Mouse (Mus musculus) spleen, adult 12 weeks (tissue): ENCODE results near the gene Simc1.

ENCODE experiments used
- DNase-seq: peaks from one replicate; pipeline ENCODE4 v3.0.0; 2022; ENCODE audit warnings: low spot score

Simc1 gene

GRCm38 (mm10) chr13:54548036-54548435 lies 44.5 kb downstream of the Simc1 start:
- DNase-seq: no peak

- no peak for DNase-seq
Observed at GRCm38 (mm10) chr13:54556176-54556575, 52.6 kb downstream of the Simc1 start.

DNA sequence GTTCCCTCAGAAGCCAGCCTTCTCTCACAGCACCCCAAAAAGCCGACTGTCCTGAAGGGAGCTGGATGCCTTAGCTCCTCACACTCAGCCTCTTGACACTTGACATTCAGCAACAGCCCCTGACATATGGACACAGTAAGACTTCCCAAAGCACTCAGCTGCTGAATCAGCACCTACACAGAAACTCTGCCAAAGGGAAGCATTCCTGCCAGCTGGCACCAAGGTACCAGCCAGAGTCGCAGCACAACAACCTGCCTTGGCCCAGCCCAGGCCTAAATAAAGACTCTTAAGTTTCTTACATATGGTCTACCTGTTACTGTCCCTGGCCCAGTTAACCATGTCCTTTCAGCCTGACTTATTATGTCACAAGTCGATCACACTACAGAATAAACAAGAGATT lies 53.2 kb downstream of the Simc1 start:
- no peak for DNase-seq

GRCm38 (mm10) chr13:54557652-54558051 lies 54.1 kb downstream of the Simc1 start:
- no peak for DNase-seq

- no peak for DNase-seq
Observed at GRCm38 (mm10) chr13:54559656-54560055, 56.1 kb downstream of the Simc1 start.

GRCm38 (mm10) chr13:54560608-54561007 lies 57.0 kb downstream of the Simc1 start:
- no peak for DNase-seq

DNA sequence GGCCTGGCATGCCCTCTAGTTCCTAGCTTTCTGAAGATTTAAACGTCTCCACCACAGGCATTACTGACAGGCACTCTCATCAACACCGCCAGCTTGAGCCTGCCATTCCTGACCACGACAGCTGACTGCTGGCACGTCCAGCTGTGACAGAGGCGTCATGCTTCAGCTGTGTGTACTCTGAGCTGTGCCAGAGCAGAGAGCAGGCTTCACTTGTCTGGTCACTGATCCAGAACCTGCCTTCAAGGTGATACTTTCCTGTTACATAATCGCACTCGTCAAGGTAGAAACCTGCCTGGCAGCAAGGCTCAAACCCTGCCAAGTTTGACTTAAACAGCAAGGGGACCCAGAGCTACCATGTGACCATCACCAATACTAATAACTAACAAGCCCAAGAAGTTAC lies 59.0 kb downstream of the Simc1 start:
- no peak for DNase-seq

DNA sequence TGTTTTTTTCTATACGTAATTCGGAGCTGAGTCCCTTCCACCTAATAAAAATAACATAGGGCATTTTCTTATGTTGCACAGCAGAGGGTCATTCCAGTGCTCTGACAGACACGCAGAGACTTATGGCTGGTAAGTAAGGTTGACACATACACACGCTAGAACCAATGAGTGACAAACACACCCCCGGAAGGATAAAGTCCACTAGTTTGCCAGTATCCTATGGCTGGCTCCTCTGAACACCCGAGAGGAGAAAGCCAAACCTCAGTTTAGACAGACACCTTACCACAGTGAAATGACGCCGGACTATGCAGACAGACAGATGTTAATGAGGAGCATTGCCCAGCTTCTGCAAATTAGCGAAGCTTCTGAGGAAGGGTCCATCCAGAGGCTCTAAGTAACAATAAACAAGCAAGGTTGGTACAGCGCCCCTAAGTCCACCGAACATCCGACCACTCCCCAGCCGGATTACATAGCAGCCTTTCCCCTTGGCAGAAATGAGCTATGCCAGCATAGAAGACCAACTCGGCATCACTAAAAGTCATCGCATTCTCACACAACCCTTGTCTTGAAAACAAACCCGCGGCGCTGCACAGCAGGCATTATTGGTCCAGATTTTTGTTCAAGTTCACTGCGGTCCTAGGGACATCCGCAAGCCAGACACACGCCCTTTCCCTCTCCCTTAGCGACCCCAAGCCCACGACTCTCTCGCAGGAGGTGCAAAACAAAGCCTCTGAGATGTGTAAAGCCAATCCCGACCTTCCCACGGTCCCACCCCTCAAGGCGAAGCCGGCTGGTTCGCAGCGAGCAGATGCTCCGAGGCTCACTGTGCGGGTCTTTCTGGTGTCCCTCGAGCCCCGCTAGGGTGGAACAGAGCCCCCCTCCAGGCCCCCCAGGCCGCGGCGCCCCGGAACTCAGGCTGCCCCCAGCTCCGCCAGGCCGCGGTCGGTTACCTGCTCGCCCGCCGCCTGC lies 60.9 kb downstream of the Simc1 start:
- no peak for DNase-seq

GRCm38 (mm10) chr13:54565201-54565581 lies 61.6 kb downstream of the Simc1 start, which contains the start of gene 4833439L19Rik:
4833439L19Rik (minus strand) TSS chr13:54565435.
- DNase-seq: peak; percentile 90

DNA sequence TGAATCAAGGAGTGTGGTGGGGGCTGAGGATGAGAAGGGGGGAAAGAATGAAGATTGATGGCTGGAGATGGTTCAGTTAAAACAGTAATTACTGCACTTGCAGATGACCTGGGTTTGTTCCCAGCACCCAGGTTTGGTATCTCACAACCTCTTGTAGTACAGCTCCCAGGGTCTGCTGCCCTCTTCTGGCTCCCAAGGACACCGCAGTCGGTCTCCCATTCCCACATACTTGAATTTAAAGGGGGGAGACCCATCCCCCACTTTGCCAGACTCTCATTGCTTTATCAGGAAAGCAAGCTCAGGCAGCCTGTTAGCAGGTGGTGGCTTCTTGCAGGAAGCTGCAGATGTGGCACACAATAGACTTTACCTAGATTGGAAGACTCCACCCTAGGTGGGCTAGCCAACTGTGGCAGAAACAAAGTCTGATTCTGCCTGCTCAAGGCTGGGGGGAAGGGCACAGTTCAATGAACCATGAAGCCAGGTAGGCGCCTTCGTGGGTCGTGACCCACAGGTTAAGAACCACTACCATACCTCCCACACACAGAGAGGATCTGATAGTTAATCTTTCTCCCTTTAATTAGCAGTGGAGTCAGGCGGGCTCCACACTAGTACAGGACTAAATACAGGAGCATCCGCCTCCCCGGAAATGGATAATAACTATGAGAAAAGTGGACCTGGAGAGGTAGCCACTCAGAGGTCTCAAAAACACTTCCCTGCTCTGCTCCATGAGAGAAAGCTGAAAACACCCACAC lies 62.2 kb downstream of the Simc1 start:
- no peak for DNase-seq

DNA sequence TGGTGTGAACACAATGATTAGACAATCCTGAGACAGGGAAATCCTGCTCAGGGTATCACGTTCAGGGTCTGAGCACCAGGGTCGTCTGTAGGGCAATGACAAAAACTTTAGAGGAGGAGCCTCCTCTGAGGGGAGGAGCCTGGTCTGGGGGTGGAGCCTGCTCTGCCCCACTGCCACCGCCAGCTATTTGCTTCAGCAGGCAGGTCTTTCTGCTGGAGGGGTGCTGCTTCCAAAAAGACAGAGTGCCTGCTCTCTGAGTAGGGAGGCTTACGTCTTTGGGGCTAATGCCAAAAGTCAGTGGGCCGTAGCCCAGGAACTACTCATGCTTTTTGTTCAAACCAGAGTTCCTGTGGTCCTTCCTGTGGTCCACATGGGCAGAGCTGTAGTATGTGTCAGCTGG lies 64.8 kb downstream of the Simc1 start:
- no peak for DNase-seq

- no peak for DNase-seq
Observed at GRCm38 (mm10) chr13:54569282-54569681, 65.7 kb downstream of the Simc1 start.

DNA sequence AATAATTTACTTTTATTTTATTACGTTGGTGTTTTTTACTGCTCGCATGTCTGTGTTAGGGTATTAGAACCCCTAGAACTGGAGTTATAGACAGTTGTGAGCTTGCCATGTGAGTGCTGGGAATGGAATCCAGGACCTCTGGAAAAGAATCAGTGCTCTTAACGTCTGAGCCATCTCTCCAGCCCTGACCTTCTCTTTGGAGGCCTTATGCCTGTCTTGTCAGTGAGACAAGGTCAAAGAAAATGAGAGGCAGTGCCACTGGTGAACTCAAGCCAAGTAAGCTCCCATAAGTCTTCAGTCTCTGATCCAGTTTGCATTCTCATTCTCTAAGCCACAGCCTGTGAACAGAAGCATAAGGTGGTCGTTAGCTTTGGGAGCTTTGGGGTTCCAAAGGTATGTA lies 67.2 kb downstream of the Simc1 start:
- no peak for DNase-seq

- no peak for DNase-seq
Observed at GRCm38 (mm10) chr13:54571637-54572036, 68.1 kb downstream of the Simc1 start.

DNA sequence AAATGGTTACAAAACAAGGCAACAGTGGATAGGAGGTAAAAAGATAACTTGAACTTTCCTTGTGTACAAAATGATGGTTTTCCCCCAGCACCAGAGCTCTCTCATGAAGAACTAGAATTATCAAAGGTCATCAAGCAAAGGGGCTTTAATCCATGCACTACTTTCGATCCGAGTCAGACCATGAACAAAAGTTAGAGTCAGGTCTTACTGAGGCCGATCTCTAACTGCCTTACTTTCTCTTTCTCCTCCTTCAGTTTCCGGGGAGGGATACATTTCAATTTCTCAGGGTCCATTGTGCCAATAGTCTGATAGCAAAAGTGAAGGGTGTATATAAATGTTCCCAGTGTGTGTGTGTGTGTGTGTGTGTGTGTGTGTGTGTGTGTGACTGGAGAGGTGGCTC lies 69.0 kb downstream of the Simc1 start:
- DNase-seq: no peak

DNA sequence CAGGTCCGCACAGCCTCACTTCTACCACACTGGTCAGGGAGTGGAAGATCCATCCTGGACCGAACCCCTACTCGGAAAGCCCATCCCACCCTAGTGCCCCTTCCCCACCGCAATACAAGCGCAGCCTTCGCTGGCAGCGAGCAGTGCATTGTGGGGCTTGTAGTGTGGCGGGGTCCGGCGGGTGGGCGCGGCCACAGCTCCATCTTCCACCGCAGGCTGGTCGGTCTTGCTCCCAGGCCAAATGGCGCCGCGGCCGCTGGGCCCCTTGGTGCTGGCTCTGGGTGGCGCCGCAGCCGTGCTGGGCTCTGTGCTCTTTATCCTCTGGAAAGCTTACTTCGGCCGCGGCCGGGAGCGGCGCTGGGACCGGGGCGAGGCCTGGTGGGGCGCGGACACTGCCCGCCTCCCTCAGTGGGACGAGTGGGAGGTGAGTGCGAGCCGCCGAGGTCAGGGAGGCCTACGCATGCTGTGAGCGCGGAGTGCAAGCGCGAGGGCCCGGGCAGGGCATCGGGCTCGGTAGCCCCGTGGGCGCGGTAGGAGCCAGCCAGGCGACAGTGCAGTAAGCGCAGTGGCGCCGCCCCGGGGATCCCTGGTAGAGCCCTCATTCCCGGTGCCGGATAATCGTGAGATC lies 71.4 kb downstream of the Simc1 start, which contains the start of gene Arl10:
Gene Arl10, plus strand, starts transcription at position 162 of the 628 bp plus-strand sequence.
- peak; percentile 7 for DNase-seq

GRCm38 (mm10) chr13:54575489-54575888 lies 71.9 kb downstream of the Simc1 start:
- DNase-seq: no peak

- no peak for DNase-seq
Observed at GRCm38 (mm10) chr13:54577652-54578507, 74.3 kb downstream of the Simc1 start.

GRCm38 (mm10) chr13:54581385-54581784 lies 77.8 kb downstream of the Simc1 start:
- DNase-seq: no peak

GRCm38 (mm10) chr13:54582126-54582525 lies 78.5 kb downstream of the Simc1 start:
- no peak for DNase-seq

DNA sequence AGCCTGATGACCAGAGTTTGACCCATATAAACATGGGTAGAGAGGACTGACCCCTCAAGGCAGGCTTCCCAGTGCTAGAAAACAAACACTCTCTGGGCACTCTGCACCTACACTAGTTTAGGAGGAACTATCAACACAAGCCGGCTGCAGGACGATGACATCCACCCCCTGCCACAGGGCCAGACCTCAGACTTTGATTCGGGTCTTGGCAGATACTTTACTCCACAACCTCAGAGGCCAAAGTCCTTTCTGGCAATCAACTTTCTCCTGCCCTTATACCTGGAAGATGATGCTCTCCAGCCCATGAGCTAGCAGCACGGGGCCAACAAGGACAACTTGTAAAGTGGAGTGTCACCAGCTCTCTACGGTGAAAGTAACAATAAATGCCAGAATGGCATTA lies 79.3 kb downstream of the Simc1 start:
- DNase-seq: no peak

- no peak for DNase-seq
Observed at GRCm38 (mm10) chr13:54585831-54586230, 82.3 kb downstream of the Simc1 start.
